Mouse (Mus musculus) lung, embryonic 16.5 days (tissue): ENCODE measurements around the gene Spock1. TPM values are rescaled to one million over a fixed set of nuclear protein-coding genes. Genes with fewer than 3 reads are reported as not detected.

Experiments
- ATAC-seq: fragments of 200-750 bp; cut with Nextera tagmentation; 2 replicates; pipeline ENCODE4 v1.8.0; 2017; ENCODE audit warnings: low read depth, mild to moderate bottlenecking, moderate library complexity
- H3K27ac ChIP-seq: fragments of 300-500 bp; sonication (generic); 2 replicates; pipeline ENCODE4 v1.5.1; 2014; ENCODE audit warnings: mild to moderate bottlenecking, control low read depth, low read length
- H3K27me3 ChIP-seq: fragments of 300-500 bp; sonication (generic); 2 replicates; pipeline ENCODE4 v1.6.1; 2014; ENCODE audit warnings: low read depth, low read length, mixed read lengths; ENCODE audit not compliant: control insufficient read depth, insufficient read depth
- H3K36me3 ChIP-seq: fragments of 300-500 bp; sonication (generic); 2 replicates; pipeline ENCODE4 v1.6.1; 2014; ENCODE audit warnings: low read length; ENCODE audit not compliant: control insufficient read depth, insufficient read depth
- H3K4me1 ChIP-seq: fragments of 300-500 bp; sonication (generic); replicated peaks from 2 replicates; pipeline ENCODE4 v1.6.1; 2014; ENCODE audit warnings: low read length, mixed read lengths; ENCODE audit not compliant: control insufficient read depth, insufficient read depth
- H3K4me2 ChIP-seq: fragments of 300-500 bp; sonication (generic); 2 replicates; pipeline ENCODE4 v1.6.1; 2014; ENCODE audit warnings: low read depth, low read length, control low read depth
- H3K4me3 ChIP-seq: fragments of 300-500 bp; sonication (generic); 2 replicates; pipeline ENCODE4 v1.5.1; 2014; ENCODE audit warnings: mild to moderate bottlenecking, low read length, control low read depth
- H3K9ac ChIP-seq: fragments of 300-500 bp; sonication (generic); 2 replicates; pipeline ENCODE4 v1.6.1; 2014; ENCODE audit warnings: low read length, control low read depth
- H3K9me3 ChIP-seq: fragments of 300-500 bp; sonication (generic); 2 replicates; pipeline ENCODE4 v1.6.1; 2016; ENCODE audit warnings: low read length; ENCODE audit not compliant: control insufficient read depth
- WGBS: fragments of 180-500 bp; shearing (Covaris S2); extraction: QIAGEN DNeasy Blood & Tissue Kit; methylation state at CpG from one replicate; pipeline ENCODE4 v1.1.7; 2014; 5-methylcytosine and 5-hydroxymethylcytosine counted together
- polyA plus RNA-seq: library from polyadenylated mRNA; unstranded; fragments of >200 nt; fragmentation: Nextera tagmentation; extraction: Ambion mirVana; gene quantifications from 2 replicates; pipeline ENCODE4 v1.2.1, GENCODE M21; 2015

Spock1 gene
- polyA plus RNA-seq, 1 experiment from 2014 or later = 0.41 TPM

- no peaks in the 10 kb centered on the region for H3K27me3 ChIP-seq
- H3K27ac ChIP-seq = no peak overlapping the region
- no peaks in the 10 kb centered on the region for H3K4me1 ChIP-seq
- no peak overlapping the region for H3K4me3 ChIP-seq
- H3K9me3 ChIP-seq = no peaks in the 10 kb centered on the region; the same call in 1 of the 2 replicates
- H3K9ac ChIP-seq = no peak overlapping the region
- WGBS = 62% methylated on average over 14 of the region's 14 CpGs
- no peak overlapping the region for H3K4me2 ChIP-seq
- H3K36me3 ChIP-seq = no peaks in the 10 kb centered on the region
- ATAC-seq = no peak
These were observed 479.3 kb downstream of the Spock1 start for GRCm38 (mm10) chr13:57428840-57429239.

GRCm38 (mm10) chr13:57418781-57419180 lies 489.4 kb downstream of the Spock1 start:
- H3K4me2 ChIP-seq = no peak overlapping the region
- H3K36me3 ChIP-seq = no peaks in the 10 kb centered on the region
- no peak overlapping the region for H3K9ac ChIP-seq
- no peak overlapping the region for H3K4me3 ChIP-seq
- no peaks in the 10 kb centered on the region for H3K27me3 ChIP-seq
- WGBS = 80% methylated on average over 5 of the region's 5 CpGs
- no peaks in the 10 kb centered on the region for H3K4me1 ChIP-seq
- H3K9me3 ChIP-seq = no peaks in the 10 kb centered on the region
- ATAC-seq = no peak
- no peak overlapping the region for H3K27ac ChIP-seq

GRCm38 (mm10) chr13:57414716-57415115 lies 493.4 kb downstream of the Spock1 start:
- Histone ChIP-seq H3K4me1 (no peaks in the 10 kb centered on the region), H3K4me3 (no peak overlapping the region), H3K9me3 (no peaks in the 10 kb centered on the region), H3K27me3 (no peaks in the 10 kb centered on the region), H3K4me2 (no peak overlapping the region), H3K27ac (no peak overlapping the region), H3K9ac (no peak overlapping the region), H3K36me3 (no peaks in the 10 kb centered on the region)
- WGBS = 91% methylated on average over 1 of the region's 1 CpGs
- no peak for ATAC-seq

GRCm38 (mm10) chr13:57407666-57408065 lies 500.5 kb downstream of the Spock1 start:
- H3K4me2 ChIP-seq = no peak overlapping the region
- no peaks in the 10 kb centered on the region for H3K4me1 ChIP-seq
- no peaks in the 10 kb centered on the region for H3K9me3 ChIP-seq
- ATAC-seq = no peak
- H3K27ac ChIP-seq = no peak overlapping the region
- H3K4me3 ChIP-seq = no peak overlapping the region
- no peak overlapping the region for H3K9ac ChIP-seq
- H3K36me3 ChIP-seq = no peaks in the 10 kb centered on the region
- 78% methylated on average over 4 of the region's 4 CpGs for WGBS
- no peaks in the 10 kb centered on the region for H3K27me3 ChIP-seq

- Histone ChIP-seq H3K4me3 (no peak overlapping the region), H3K36me3 (no peaks in the 10 kb centered on the region), H3K4me2 (no peak overlapping the region), H3K9me3 (no peaks in the 10 kb centered on the region), H3K4me1 (no peaks in the 10 kb centered on the region), H3K9ac (no peak overlapping the region), H3K27ac (no peak overlapping the region), H3K27me3 (no peaks in the 10 kb centered on the region)
- no peak for ATAC-seq
- WGBS = 83% methylated on average over 7 of the region's 7 CpGs
These were observed 505.7 kb downstream of the Spock1 start for GRCm38 (mm10) chr13:57402386-57402785.

- Histone ChIP-seq H3K36me3 (no peaks in the 10 kb centered on the region), H3K4me3 (no peak overlapping the region), H3K27ac (no peak overlapping the region), H3K4me1 (no peaks in the 10 kb centered on the region), H3K9ac (no peak overlapping the region), H3K9me3 (no peaks in the 10 kb centered on the region), H3K27me3 (no peaks in the 10 kb centered on the region), H3K4me2 (no peak overlapping the region)
- WGBS = 73% methylated on average over 14 of the region's 14 CpGs
- ATAC-seq = no peak
These were observed 535.9 kb downstream of the Spock1 start for GRCm38 (mm10) chr13:57372141-57372700.

Other genes starting within 250 kb of the Spock1 start
- gene Klhl3, start 205.3 kb upstream of the Spock1 start, polyA plus RNA-seq = 4.4 and 4.6 TPM in 2 replicates
- gene Hnrnpa0, start 220.2 kb upstream of the Spock1 start, polyA plus RNA-seq = 28.8 and 32.9 TPM in 2 replicates
- 37.2 and 41.8 TPM in 2 replicates for gene Idnk, start 249.3 kb upstream of the Spock1 start, polyA plus RNA-seq